Mouse (Mus musculus) E14TG2a.4 (cell line): ENCODE results near the gene Gm11114.

Experiments
- H3K27me3 ChIP-seq: 2 replicates; pipeline ENCODE4 v1.6.1; 2014; ENCODE audit warnings: low read length, control low read depth; ENCODE audit not compliant: insufficient read depth
- H3K36me3 ChIP-seq: 2 replicates; pipeline ENCODE4 v1.6.1; 2014; ENCODE audit warnings: low read length, control low read depth; ENCODE audit not compliant: insufficient read depth
- H3K4me1 ChIP-seq: replicated peaks from 2 replicates; pipeline ENCODE4 v1.6.1; 2014; ENCODE audit warnings: low read depth, low read length, control low read depth
- H3K4me3 ChIP-seq: replicated peaks from 2 replicates; pipeline ENCODE4 v1.5.1; 2014; ENCODE audit warnings: mild to moderate bottlenecking, low read length
- H3K9me3 ChIP-seq: 2 replicates; pipeline ENCODE4 v1.6.1; 2014; ENCODE audit warnings: low read length, control low read depth
- CTCF ChIP-seq: conservative IDR thresholded peaks from 2 replicates; pipeline ENCODE4 v1.5.1; 2014; ENCODE audit warnings: low read length
- NANOG ChIP-seq: IDR thresholded peaks from 2 replicates; pipeline ENCODE4 v1.6.1; 2014; ENCODE audit warnings: borderline replicate concordance, low read length, mixed read lengths
- POU5F1 ChIP-seq: IDR thresholded peaks from 2 replicates; pipeline ENCODE4 v1.6.1; 2014; ENCODE audit warnings: low read length, borderline replicate concordance

Gm11114 gene

GRCm38 (mm10) chr9:85342892-85343785, 30.6 kb downstream of the Gm11114 start:
- Histone ChIP-seq H3K9me3 (no peaks in the 10 kb centered on the region), H3K36me3 (no peaks in the 10 kb centered on the region), H3K4me3 (no peak overlapping the region), H3K4me1 (no peaks in the 10 kb centered on the region), H3K27me3 (no peaks in the 10 kb centered on the region)
- TF ChIP-seq CTCF = no peak
- no peak for TF ChIP-seq POU5F1
- no peak for TF ChIP-seq NANOG

- Histone ChIP-seq H3K9me3 (no peaks in the 10 kb centered on the region), H3K4me1 (no peaks in the 10 kb centered on the region), H3K4me3 (no peak overlapping the region), H3K27me3 (no peaks in the 10 kb centered on the region), H3K36me3 (no peaks in the 10 kb centered on the region)
- TF ChIP-seq POU5F1 = no peak
- TF ChIP-seq CTCF = no peak
- TF ChIP-seq NANOG = no peak
These were observed 35.4 kb downstream of the Gm11114 start for GRCm38 (mm10) chr9:85347823-85348523.

GRCm38 (mm10) chr9:85355559-85355958, 43.0 kb downstream of the Gm11114 start:
- H3K4me3 ChIP-seq = no peak overlapping the region
- H3K4me1 ChIP-seq = no peaks in the 10 kb centered on the region
- H3K27me3 ChIP-seq = no peaks in the 10 kb centered on the region
- TF ChIP-seq CTCF = no peak
- no peak for TF ChIP-seq NANOG
- no peak for TF ChIP-seq POU5F1
- H3K36me3 ChIP-seq = no peaks in the 10 kb centered on the region
- no peaks in the 10 kb centered on the region for H3K9me3 ChIP-seq

- H3K27me3 ChIP-seq = no peaks in the 10 kb centered on the region
- no peaks in the 10 kb centered on the region for H3K9me3 ChIP-seq
- TF ChIP-seq CTCF (no peak), NANOG (no peak), POU5F1 (no peak)
- H3K4me1 ChIP-seq = no peaks in the 10 kb centered on the region
- no peak overlapping the region for H3K4me3 ChIP-seq
- H3K36me3 ChIP-seq = no peaks in the 10 kb centered on the region
These were observed 44.7 kb downstream of the Gm11114 start for GRCm38 (mm10) chr9:85357154-85357860.
